Mouse (Mus musculus) stomach, embryonic 14.5 days (tissue): Measurements from ENCODE around the gene Cep83. TPM values are rescaled to one million over a fixed set of nuclear protein-coding genes. Genes with fewer than 3 reads are reported as not detected.
"Not testable (repeated sequence)": the region's sequence is repeated elsewhere in the genome, so short reads cannot be mapped to it uniquely, and the experiment has no call there.

ENCODE experiments used
- ATAC-seq: fragments of 200-750 bp; cut with Nextera tagmentation; 2 replicates; pipeline ENCODE4 v1.8.0; 2017; ENCODE audit warnings: low read depth, moderate TSS enrichment; ENCODE audit not compliant: insufficient number of reproducible peaks, insufficient read depth, low FRiP score
- H3K27ac ChIP-seq: fragments of 300-500 bp; sonication (generic); 2 replicates; pipeline ENCODE4 v1.5.1; 2014; ENCODE audit warnings: mild to moderate bottlenecking, low read length, moderate library complexity, mixed read lengths
- H3K27me3 ChIP-seq: fragments of 300-500 bp; sonication (generic); 2 replicates; pipeline ENCODE4 v1.6.1; 2014; ENCODE audit warnings: low read length, control low read depth, mixed read lengths; ENCODE audit not compliant: control insufficient read depth, insufficient read depth
- H3K36me3 ChIP-seq: fragments of 300-500 bp; sonication (generic); 2 replicates; pipeline ENCODE4 v1.6.1; 2014; ENCODE audit warnings: mild to moderate bottlenecking, control low read depth, low read length, moderate library complexity, mixed read lengths; ENCODE audit not compliant: control insufficient read depth, insufficient read depth
- H3K4me1 ChIP-seq: fragments of 300-500 bp; sonication (generic); 2 replicates; pipeline ENCODE4 v1.6.1; 2014; ENCODE audit warnings: low read length, control low read depth, mixed read lengths; ENCODE audit not compliant: control insufficient read depth, insufficient read depth
- H3K4me2 ChIP-seq: fragments of 300-500 bp; sonication (generic); replicated peaks from 2 replicates; pipeline ENCODE4 v1.6.1; 2014; ENCODE audit warnings: low read depth, low read length, control low read depth
- H3K4me3 ChIP-seq: fragments of 300-500 bp; sonication (generic); 2 replicates; pipeline ENCODE4 v1.5.1; 2014; ENCODE audit warnings: low read depth, low read length, control low read depth
- H3K9ac ChIP-seq: fragments of 300-500 bp; sonication (generic); replicated peaks from 2 replicates; pipeline ENCODE4 v1.6.1; 2014; ENCODE audit warnings: low read depth, mild to moderate bottlenecking, control low read depth, low read length, moderate library complexity, mixed read lengths
- H3K9me3 ChIP-seq: fragments of 300-500 bp; sonication (generic); 2 replicates; pipeline ENCODE4 v1.6.1; 2016; ENCODE audit warnings: low read depth, low read length, control low read depth; ENCODE audit not compliant: control insufficient read depth
- WGBS: fragments of 180-500 bp; shearing (Covaris S2); extraction: QIAGEN DNeasy Blood & Tissue Kit; methylation state at CpG from one replicate; pipeline ENCODE4 v1.1.7; 2014; 5-methylcytosine and 5-hydroxymethylcytosine counted together
- polyA plus RNA-seq: library from polyadenylated mRNA; unstranded; fragments of >200 nt; fragmentation: Nextera tagmentation; extraction: Ambion mirVana; gene quantifications from 2 replicates; pipeline ENCODE4 v1.2.1, GENCODE M21; 2014

The Cep83 gene
- polyA plus RNA-seq, 1 experiment from 2014 or later: 20.9 TPM

DNA sequence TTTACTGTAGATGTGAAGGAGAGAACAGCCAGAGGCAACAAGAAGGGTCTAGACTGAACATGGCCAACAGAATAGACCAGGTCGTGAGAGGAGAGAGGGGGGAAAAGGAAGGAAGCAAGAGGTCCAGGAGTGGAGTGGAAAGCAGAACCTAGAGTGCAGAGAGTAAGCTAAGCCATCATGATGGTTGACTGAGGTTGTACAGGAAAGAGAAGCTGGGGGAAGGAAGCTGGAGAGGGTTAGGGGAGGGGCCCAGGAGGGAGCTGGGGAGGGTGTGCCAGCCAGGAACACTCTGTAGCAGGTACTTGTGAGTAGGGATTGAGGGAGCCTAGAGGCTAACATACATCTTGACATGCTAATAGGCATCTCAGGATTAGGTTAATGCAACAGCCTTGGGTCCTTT is 1.9 kb downstream of the Cep83 start:
- Histone ChIP-seq H3K36me3 (no peaks in the 10 kb centered on the region), H3K4me2 (peak overlapping the region; percentile 14; the same call in 1 of the 2 replicates)
- 62% methylated on average over 1 of the region's 1 CpGs for WGBS

DNA sequence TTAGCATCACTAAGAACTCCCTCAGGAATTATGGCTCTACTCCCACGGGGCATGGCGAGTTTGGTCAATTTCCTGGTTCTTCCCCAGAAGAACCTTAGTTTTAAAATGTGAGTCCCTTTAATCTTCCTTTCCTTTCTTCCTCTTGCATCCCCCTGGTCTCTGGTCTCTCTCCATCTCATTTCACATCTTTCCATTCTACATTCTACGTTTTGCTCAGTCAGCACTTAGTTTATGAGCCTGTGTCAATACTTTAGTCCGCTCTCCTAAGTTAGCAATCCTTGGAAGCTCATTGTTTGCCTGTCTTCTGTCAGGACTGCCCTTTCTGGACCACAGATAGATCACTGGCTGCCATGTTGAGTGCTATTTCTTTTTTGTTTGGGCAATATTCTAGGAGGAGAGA is 3.7 kb downstream of the Cep83 start:
- Histone ChIP-seq H3K27ac (no peak overlapping the region), H3K27me3 (no peaks in the 10 kb centered on the region), H3K4me2 (no peak overlapping the region), H3K9me3 (no peaks in the 10 kb centered on the region), H3K4me3 (no peak overlapping the region), H3K9ac (no peak overlapping the region), H3K4me1 (no peaks in the 10 kb centered on the region), H3K36me3 (no peaks in the 10 kb centered on the region)
- no peak for ATAC-seq
- 91% methylated on average over 4 of the region's 4 CpGs for WGBS

More for the DNA sequence above, 1.9 kb downstream of the Cep83 start:
- Histone ChIP-seq H3K9me3 (no peaks in the 10 kb centered on the region), H3K27ac (no peak overlapping the region), H3K4me3 (no peak overlapping the region), H3K4me1 (no peaks in the 10 kb centered on the region), H3K27me3 (no peaks in the 10 kb centered on the region), H3K9ac (no peak overlapping the region)
- ATAC-seq: no peak

DNA sequence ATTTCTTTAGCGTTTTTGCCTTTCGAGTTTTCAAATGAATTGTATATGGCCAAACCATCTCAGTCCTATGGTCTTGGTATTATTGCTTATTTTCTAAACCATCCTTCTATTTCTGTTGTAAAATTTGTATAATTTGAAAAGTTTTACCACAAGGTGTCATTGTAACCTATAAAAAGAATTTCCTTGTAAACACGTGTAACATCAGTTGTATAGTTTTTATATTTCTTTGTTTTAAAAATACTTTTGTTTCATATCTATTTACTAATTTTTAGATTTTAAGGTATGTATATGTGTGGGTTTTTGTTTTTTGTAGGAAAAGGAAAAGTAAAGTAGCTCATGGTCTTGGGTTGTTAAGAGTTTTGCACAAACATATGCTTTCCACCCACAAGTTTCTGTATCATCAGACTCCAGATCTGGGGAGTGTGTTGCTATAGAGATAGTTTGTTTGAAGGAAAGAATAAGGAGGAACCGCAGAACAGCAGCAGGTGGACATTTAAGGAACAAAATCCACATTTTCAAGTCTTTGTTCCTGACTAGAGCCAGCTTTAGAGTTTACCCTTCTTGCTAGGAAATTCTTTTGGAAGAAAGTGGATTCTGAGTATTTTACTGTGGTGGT is 17.3 kb downstream of the Cep83 start:
- Histone ChIP-seq H3K4me1 (peaks cover 5% of the 10 kb centered on the region; the same call in 1 of the 2 replicates), H3K9me3 (no peaks in the 10 kb centered on the region), H3K4me2 (no peak overlapping the region), H3K4me3 (no peak overlapping the region), H3K9ac (no peak overlapping the region), H3K36me3 (no peaks in the 10 kb centered on the region), H3K27ac (no peak overlapping the region), H3K27me3 (no peaks in the 10 kb centered on the region)
- no peak for ATAC-seq
- 77% methylated on average over 4 of the region's 4 CpGs for WGBS

DNA sequence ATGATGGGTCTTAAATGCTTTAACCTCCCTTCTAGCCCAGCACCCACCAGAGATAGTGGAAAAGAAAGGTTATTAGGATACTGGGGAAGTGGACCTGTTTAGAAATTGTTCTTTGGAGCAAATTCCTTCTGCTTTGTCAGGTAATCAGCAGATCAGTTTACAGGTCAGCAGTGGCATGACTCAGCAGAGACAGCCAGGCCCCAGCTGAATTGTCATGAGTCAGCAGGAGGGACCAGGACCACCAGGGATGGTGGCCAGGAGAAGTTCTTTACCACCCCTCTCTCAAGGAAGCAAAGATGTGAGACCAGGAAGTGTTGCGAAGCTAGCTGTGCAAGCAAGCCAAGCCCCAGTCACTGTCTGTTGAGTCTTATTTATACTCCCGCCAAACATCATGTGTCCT is 18.2 kb downstream of the Cep83 start:
- WGBS: 92% methylated on average over 2 of the region's 2 CpGs
- ATAC-seq: no peak
- H3K4me2 ChIP-seq: no peak overlapping the region

DNA sequence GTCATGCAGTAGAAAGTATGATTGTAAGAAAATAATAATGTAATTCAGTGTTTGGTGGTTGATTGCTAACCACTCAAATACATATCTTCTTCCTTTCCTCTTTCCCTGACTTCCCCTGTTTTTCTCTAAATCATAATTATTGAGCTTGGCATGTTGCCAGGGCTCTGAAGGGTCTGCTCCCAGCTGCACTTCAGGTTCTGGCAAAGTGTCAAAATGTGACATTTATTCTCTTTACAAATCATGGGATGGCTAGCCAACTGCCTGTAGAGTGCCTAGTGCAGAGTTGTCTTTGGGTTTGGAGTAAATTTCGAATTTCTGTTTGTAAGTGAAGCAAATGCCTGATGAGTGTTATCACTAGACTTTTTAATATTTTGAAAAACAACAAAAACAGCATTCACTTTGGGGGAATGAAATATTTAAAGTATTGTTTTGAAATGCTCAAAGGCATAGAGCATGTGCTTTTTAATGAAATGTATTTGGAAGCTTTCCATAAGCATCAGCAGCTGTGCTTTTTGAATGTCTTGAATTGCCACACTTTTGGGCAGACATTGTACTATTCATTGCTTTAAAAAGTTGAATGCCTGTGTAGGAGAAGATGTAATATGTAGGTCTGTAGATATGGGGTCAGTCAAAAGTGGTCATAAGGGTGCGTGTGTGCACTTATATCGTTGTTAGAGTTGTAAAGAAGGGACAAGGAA is 21.3 kb downstream of the Cep83 start:
- ATAC-seq: no peak
- no peak overlapping the region for H3K4me3 ChIP-seq

More for the DNA sequence above, 18.2 kb downstream of the Cep83 start:
- H3K9me3 ChIP-seq: no peaks in the 10 kb centered on the region
- no peak overlapping the region for H3K27ac ChIP-seq
- no peak overlapping the region for H3K4me3 ChIP-seq
- H3K36me3 ChIP-seq: no peaks in the 10 kb centered on the region
- peaks cover 5% of the 10 kb centered on the region; the same call in 1 of the 2 replicates for H3K4me1 ChIP-seq
- no peaks in the 10 kb centered on the region for H3K27me3 ChIP-seq
- no peak overlapping the region for H3K9ac ChIP-seq

DNA sequence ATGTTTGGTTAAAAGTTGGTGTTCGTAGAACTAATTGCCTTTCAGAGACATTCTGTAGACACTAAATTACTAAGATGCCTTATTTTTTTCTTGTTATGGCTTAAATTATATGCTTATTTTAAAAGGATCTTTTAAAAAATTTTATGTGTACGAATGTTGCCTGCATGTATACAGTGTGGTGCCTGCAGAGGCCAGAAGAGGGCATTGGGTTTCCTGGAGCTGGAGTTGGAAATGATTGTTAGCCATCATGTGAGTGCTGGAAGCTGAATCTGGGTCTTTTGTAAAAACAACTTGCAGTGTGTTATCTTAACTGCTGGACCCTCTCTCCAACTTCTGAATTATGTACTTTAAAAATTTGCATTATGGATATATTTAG is 21.9 kb downstream of the Cep83 start:
- H3K4me3 ChIP-seq: no peak overlapping the region
- H3K36me3 ChIP-seq: no peaks in the 10 kb centered on the region
- H3K4me1 ChIP-seq: peaks cover 5% of the 10 kb centered on the region; the same call in 1 of the 2 replicates
- no peak overlapping the region for H3K9ac ChIP-seq
- no peaks in the 10 kb centered on the region for H3K9me3 ChIP-seq
- H3K4me2 ChIP-seq: no peak overlapping the region
- 91% methylated on average over 2 of the region's 2 CpGs for WGBS
- no peak for ATAC-seq
- H3K27ac ChIP-seq: no peak overlapping the region
- H3K27me3 ChIP-seq: no peaks in the 10 kb centered on the region

More for the DNA sequence above, 21.3 kb downstream of the Cep83 start:
- 62% methylated on average over 3 of the region's 3 CpGs for WGBS
- Histone ChIP-seq H3K9me3 (no peaks in the 10 kb centered on the region), H3K9ac (no peak overlapping the region), H3K36me3 (no peaks in the 10 kb centered on the region), H3K27me3 (no peaks in the 10 kb centered on the region), H3K4me1 (peaks cover 5% of the 10 kb centered on the region; the same call in 1 of the 2 replicates), H3K27ac (no peak overlapping the region), H3K4me2 (no peak overlapping the region)

DNA sequence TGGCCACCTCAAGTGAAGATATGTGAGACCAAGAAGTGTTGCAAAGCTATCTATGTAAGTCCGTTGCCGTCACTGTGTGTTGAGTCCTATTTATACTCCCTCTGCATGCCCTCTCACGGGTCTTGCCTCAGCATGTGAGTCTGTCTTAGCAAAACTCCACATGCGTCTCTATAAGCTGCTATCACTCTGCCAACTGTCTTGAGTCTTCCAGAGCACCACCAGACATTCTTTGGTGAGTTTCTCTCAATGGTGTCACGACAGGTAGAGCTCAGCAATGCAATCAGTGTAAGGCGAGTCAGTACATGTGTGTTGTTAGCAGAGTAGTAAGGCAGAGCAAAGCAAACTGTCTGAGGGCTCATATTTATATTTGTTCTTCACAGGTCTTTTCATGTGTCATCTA is 31.8 kb downstream of the Cep83 start:
- Histone ChIP-seq H3K4me1 (no peaks in the 10 kb centered on the region), H3K36me3 (no peaks in the 10 kb centered on the region), H3K27me3 (no peaks in the 10 kb centered on the region), H3K4me3 (no peak overlapping the region), H3K9ac (no peak overlapping the region), H3K27ac (no peak overlapping the region), H3K4me2 (no peak overlapping the region), H3K9me3 (no peaks in the 10 kb centered on the region)
- ATAC-seq: no peak
- WGBS: 79% methylated on average over 6 of the region's 6 CpGs

DNA sequence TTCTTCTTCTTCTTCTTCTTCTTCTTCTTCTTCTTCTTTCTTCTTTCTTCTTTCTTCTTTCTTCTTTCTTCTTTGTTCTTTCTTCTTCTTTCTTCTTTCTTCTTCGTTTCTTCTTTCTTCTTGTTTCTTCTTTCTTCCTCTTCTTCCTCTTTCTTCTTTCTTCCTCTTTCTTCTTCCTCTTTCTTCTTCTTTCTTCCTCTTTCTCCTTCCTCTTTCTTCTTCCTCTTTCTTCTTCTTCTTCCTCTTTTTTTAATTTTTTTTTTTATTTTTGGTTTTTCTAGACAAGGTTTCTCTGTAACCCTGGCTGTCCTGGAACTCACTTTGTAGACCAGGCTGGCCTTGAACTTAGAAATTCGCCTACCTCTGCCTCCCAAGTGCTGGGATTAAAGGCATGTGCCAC is 39.6 kb downstream of the Cep83 start:
- not testable (repeated sequence) for H3K9me3 ChIP-seq, ATAC-seq, H3K4me2 ChIP-seq, H3K27me3 ChIP-seq, H3K36me3 ChIP-seq, H3K9ac ChIP-seq, H3K4me1 ChIP-seq, H3K27ac ChIP-seq, H3K4me3 ChIP-seq
- WGBS: 85% methylated on average over 2 of the region's 2 CpGs
